Comparison of ENCODE assay signal across 27 mouse cellular contexts in the genomic region with DNA sequence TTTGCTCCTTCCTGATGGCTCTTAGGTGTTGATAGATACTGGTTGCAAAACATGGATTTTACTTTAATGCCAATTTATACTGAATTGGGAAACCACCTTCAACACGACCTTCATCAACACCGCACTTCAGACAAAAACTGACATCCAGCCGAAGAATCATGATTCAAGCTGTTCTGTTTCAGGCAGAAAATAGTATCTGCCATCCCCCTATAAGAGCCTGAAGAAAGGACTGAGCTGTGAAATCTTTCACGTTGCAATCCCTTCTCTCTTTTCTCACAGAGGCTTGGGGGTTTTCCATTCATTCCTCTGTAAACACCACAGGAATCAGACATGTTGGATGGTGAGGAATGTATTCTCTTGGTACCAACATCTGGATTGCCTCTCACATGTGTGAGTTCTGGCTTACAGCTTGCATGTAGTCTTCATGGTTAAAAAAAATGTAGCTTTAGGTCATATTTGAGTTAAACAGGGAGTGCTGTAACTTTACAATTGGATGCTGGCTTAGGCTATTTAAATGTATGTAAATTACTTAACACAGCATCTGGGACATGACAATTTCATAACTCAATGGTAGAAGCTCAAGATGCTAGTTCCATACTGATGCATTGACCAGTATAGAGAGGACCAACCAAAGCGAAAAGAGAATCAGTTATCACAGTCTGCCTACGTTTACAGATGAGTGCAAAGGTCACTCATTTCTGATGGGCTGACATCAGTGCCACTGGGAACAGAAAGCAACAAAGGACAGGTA.
A peak's percentile ranks its signal among the peaks of the same experiment; 100 is the strongest.
DNase-seq lines count a peak whose midpoint lies in the region; ATAC-seq and TF ChIP-seq lines count a peak whose summit lies in the region.
"Had no signal": no experiment of that assay in that cellular context is flagged by ENCODE, and none has a peak within 500 bp of the region (broad histone marks: within the 10 kb centered on the region; RNA-seq: fewer than 3 reads in every experiment).

No protein-coding gene starts in this region.

- no peak overlapping the region for H3K4me3 ChIP-seq in forebrain, postnatal 0 days (ENCODE audit: low read depth, low read length)
- no peak overlapping the region for H3K4me3 ChIP-seq in forebrain, embryonic 11.5 days (ENCODE audit: low read depth, low read length)
- H3K4me3 ChIP-seq in left cerebral cortex, adult 2 months, result no peak overlapping the region
- H3K4me3 ChIP-seq: forebrain, embryonic 10.5 days; heart, embryonic 12.5 days; heart, embryonic 15.5 days; hindbrain, embryonic 10.5 days; hindbrain, embryonic 13.5 days; intestine, embryonic 15.5 days had no signal

- no peaks in the 10 kb centered on the region for H3K27me3 ChIP-seq in forebrain, postnatal 0 days (ENCODE audit: insufficient read depth, low read length)
- H3K27me3 ChIP-seq in forebrain, embryonic 11.5 days (ENCODE audit: control insufficient read depth, insufficient read depth, low read length), result no peaks in the 10 kb centered on the region
- H3K27me3 ChIP-seq: heart, embryonic 12.5 days; heart, embryonic 15.5 days; hindbrain, embryonic 13.5 days; intestine, embryonic 15.5 days had no signal

- no peaks in the 10 kb centered on the region for H3K9me3 ChIP-seq in forebrain, postnatal 0 days (ENCODE audit: low read length)
- H3K9me3 ChIP-seq in forebrain, embryonic 11.5 days (ENCODE audit: control insufficient read depth, low read length), result no peaks in the 10 kb centered on the region
- H3K9me3 ChIP-seq: forebrain, embryonic 10.5 days; heart, embryonic 12.5 days; heart, embryonic 15.5 days; hindbrain, embryonic 10.5 days; hindbrain, embryonic 13.5 days; intestine, embryonic 15.5 days had no signal

- H3K27ac ChIP-seq in forebrain, postnatal 0 days (ENCODE audit: low read depth, low read length), result no peak overlapping the region
- no peak overlapping the region for H3K27ac ChIP-seq in forebrain, embryonic 11.5 days (ENCODE audit: low read depth, low read length)
- peak overlapping the region; percentile 84 for H3K27ac ChIP-seq in left cerebral cortex, adult 2 months
- H3K27ac ChIP-seq: forebrain, embryonic 10.5 days; heart, embryonic 15.5 days; hindbrain, embryonic 10.5 days; hindbrain, embryonic 13.5 days; intestine, embryonic 15.5 days had no signal

- intact Hi-C loops in left cerebral cortex, adult 2 months (cut with DNase I), result loop anchor here (5.0 kb wide), 1 partner anchor 38 kb away; no protein-coding TSS in a partner anchor
- intact Hi-C loops in left cerebral cortex, postnatal 10 days (cut with DNase I), result no loop called here

- no peak overlapping the region for H3K9ac ChIP-seq in forebrain, postnatal 0 days
- H3K9ac ChIP-seq in forebrain, embryonic 11.5 days (ENCODE audit: low read length), result no peak overlapping the region
- H3K9ac ChIP-seq: heart, embryonic 12.5 days; heart, embryonic 15.5 days; hindbrain, embryonic 13.5 days; intestine, embryonic 15.5 days had no signal

- H3K4me2 ChIP-seq in forebrain, postnatal 0 days (ENCODE audit: low read depth), result no peak overlapping the region
- H3K4me2 ChIP-seq in forebrain, embryonic 11.5 days (ENCODE audit: low read depth, low read length, severe bottlenecking), result no peak overlapping the region
- H3K4me2 ChIP-seq: heart, embryonic 12.5 days; heart, embryonic 15.5 days; hindbrain, embryonic 13.5 days; intestine, embryonic 15.5 days had no signal

- no peaks in the 10 kb centered on the region for H3K36me3 ChIP-seq in forebrain, postnatal 0 days (ENCODE audit: insufficient read depth)
- H3K36me3 ChIP-seq in forebrain, embryonic 11.5 days (ENCODE audit: control insufficient read depth, insufficient read depth, low read length), result no peaks in the 10 kb centered on the region
- H3K36me3 ChIP-seq: forebrain, embryonic 10.5 days; heart, embryonic 12.5 days; heart, embryonic 15.5 days; hindbrain, embryonic 10.5 days; hindbrain, embryonic 13.5 days; intestine, embryonic 15.5 days had no signal

- no peak for TF ChIP-seq CTCF in forebrain, postnatal 0 days (IDR thresholded peaks at IDR 0.05; ENCODE audit: low read depth)
- TF ChIP-seq CTCF in left cerebral cortex, adult 2 months (IDR thresholded peaks at IDR 0.05), result no peak

- WGBS in forebrain, postnatal 0 days, result 72% methylated on average over 6 of the region's 6 CpGs
- WGBS in forebrain, embryonic 11.5 days, result 83% methylated on average over 6 of the region's 6 CpGs

- peak; percentile 65 for ATAC-seq in forebrain, postnatal 0 days
- no peak for ATAC-seq in forebrain, embryonic 11.5 days (replicated peaks; ENCODE audit: low FRiP score)
- ATAC-seq: activated CD4-positive, CD25-positive, alpha-beta regulatory T cell, adult 4 months; forebrain, embryonic 14.5 days; hindbrain, embryonic 16.5 days; intestine, embryonic 15.5 days had no signal

- DNase-seq in forebrain, postnatal 0 days, result peak; percentile 11
- DNase-seq in forebrain, embryonic 11.5 days (ENCODE audit: low spot score), result no peak
- peak; percentile 13 to 50 for DNase-seq in frontal cortex, postnatal 36 days (ENCODE audit: low spot score in 2 of 2)
- DNase-seq in frontal cortex, postnatal 14 days (ENCODE audit: low spot score in 2 of 2), result no peak
- no peak for DNase-seq in left cerebral cortex, adult 2 months (ENCODE audit: extremely low spot score in 1 of 2, low spot score in 2 of 2)
- DNase-seq in left cerebral cortex, postnatal 10 days (ENCODE audit: extremely low spot score in 1 of 2, low spot score in 2 of 2), result no peak
- peak; percentile 65 for DNase-seq in brain, adult 2 months (ENCODE audit: low read depth, low spot score)
- DNase-seq in cerebellum, adult 18-20 months, result no peak
- DNase-seq: adrenal gland, adult 8-10 months; adrenal gland, postnatal 25 days; cerebellum, adult 11 months; cerebellum, adult 8-10 months; cerebellum, postnatal 10 days; cerebellum, postnatal 36 days; gastrocnemius, postnatal 25 days; heart, adult 18-20 months; heart, postnatal 10 days; heart, postnatal 36 days had no signal

- no peaks in the 10 kb centered on the region for H3K4me1 ChIP-seq in forebrain, postnatal 0 days (ENCODE audit: insufficient read depth)
- no peaks in the 10 kb centered on the region for H3K4me1 ChIP-seq in forebrain, embryonic 11.5 days (replicated peaks; ENCODE audit: control insufficient read depth, insufficient read depth, low read length)
- H3K4me1 ChIP-seq: forebrain, embryonic 10.5 days; heart, embryonic 12.5 days; heart, embryonic 15.5 days; hindbrain, embryonic 10.5 days; hindbrain, embryonic 13.5 days; intestine, embryonic 15.5 days had no signal

Comparison
In these comparisons a context has a peak if more than half of its experiments do, and no peak if none do; other contexts are left out.
1. DNase-seq: peak in forebrain, postnatal 0 days (single experiment), frontal cortex, postnatal 36 days (2 of 2) and brain, adult 2 months (single experiment); none in forebrain, embryonic 11.5 days (single experiment), frontal cortex, postnatal 14 days (0 of 2), left cerebral cortex, adult 2 months (0 of 2), left cerebral cortex, postnatal 10 days (0 of 2) and cerebellum, adult 18-20 months (0 of 2).